Mouse (Mus musculus) stomach, embryonic 14.5 days (tissue): ENCODE measurements around the gene Perm1. TPM values are rescaled to one million over a fixed set of nuclear protein-coding genes. Genes with fewer than 3 reads are reported as not detected.

Experiments used
- ATAC-seq: fragments of 200-750 bp; cut with Nextera tagmentation; 2 replicates; pipeline ENCODE4 v1.8.0; 2017; ENCODE audit warnings: low read depth, moderate TSS enrichment; ENCODE audit not compliant: insufficient number of reproducible peaks, insufficient read depth, low FRiP score
- H3K27ac ChIP-seq: fragments of 300-500 bp; sonication (generic); 2 replicates; pipeline ENCODE4 v1.5.1; 2014; ENCODE audit warnings: mild to moderate bottlenecking, low read length, moderate library complexity, mixed read lengths
- H3K27me3 ChIP-seq: fragments of 300-500 bp; sonication (generic); 2 replicates; pipeline ENCODE4 v1.6.1; 2014; ENCODE audit warnings: low read length, control low read depth, mixed read lengths; ENCODE audit not compliant: control insufficient read depth, insufficient read depth
- H3K36me3 ChIP-seq: fragments of 300-500 bp; sonication (generic); 2 replicates; pipeline ENCODE4 v1.6.1; 2014; ENCODE audit warnings: mild to moderate bottlenecking, control low read depth, low read length, moderate library complexity, mixed read lengths; ENCODE audit not compliant: control insufficient read depth, insufficient read depth
- H3K4me1 ChIP-seq: fragments of 300-500 bp; sonication (generic); 2 replicates; pipeline ENCODE4 v1.6.1; 2014; ENCODE audit warnings: low read length, control low read depth, mixed read lengths; ENCODE audit not compliant: control insufficient read depth, insufficient read depth
- H3K4me2 ChIP-seq: fragments of 300-500 bp; sonication (generic); replicated peaks from 2 replicates; pipeline ENCODE4 v1.6.1; 2014; ENCODE audit warnings: low read depth, low read length, control low read depth
- H3K4me3 ChIP-seq: fragments of 300-500 bp; sonication (generic); 2 replicates; pipeline ENCODE4 v1.5.1; 2014; ENCODE audit warnings: low read depth, low read length, control low read depth
- H3K9ac ChIP-seq: fragments of 300-500 bp; sonication (generic); replicated peaks from 2 replicates; pipeline ENCODE4 v1.6.1; 2014; ENCODE audit warnings: low read depth, mild to moderate bottlenecking, control low read depth, low read length, moderate library complexity, mixed read lengths
- H3K9me3 ChIP-seq: fragments of 300-500 bp; sonication (generic); 2 replicates; pipeline ENCODE4 v1.6.1; 2016; ENCODE audit warnings: low read depth, low read length, control low read depth; ENCODE audit not compliant: control insufficient read depth
- WGBS: fragments of 180-500 bp; shearing (Covaris S2); extraction: QIAGEN DNeasy Blood & Tissue Kit; methylation state at CpG from one replicate; pipeline ENCODE4 v1.1.7; 2014; 5-methylcytosine and 5-hydroxymethylcytosine counted together
- polyA plus RNA-seq: library from polyadenylated mRNA; unstranded; fragments of >200 nt; fragmentation: Nextera tagmentation; extraction: Ambion mirVana; gene quantifications from 2 replicates; pipeline ENCODE4 v1.2.1, GENCODE M21; 2014

Perm1 gene
- polyA plus RNA-seq, 1 experiment from 2014 or later: 1.3 TPM

DNA sequence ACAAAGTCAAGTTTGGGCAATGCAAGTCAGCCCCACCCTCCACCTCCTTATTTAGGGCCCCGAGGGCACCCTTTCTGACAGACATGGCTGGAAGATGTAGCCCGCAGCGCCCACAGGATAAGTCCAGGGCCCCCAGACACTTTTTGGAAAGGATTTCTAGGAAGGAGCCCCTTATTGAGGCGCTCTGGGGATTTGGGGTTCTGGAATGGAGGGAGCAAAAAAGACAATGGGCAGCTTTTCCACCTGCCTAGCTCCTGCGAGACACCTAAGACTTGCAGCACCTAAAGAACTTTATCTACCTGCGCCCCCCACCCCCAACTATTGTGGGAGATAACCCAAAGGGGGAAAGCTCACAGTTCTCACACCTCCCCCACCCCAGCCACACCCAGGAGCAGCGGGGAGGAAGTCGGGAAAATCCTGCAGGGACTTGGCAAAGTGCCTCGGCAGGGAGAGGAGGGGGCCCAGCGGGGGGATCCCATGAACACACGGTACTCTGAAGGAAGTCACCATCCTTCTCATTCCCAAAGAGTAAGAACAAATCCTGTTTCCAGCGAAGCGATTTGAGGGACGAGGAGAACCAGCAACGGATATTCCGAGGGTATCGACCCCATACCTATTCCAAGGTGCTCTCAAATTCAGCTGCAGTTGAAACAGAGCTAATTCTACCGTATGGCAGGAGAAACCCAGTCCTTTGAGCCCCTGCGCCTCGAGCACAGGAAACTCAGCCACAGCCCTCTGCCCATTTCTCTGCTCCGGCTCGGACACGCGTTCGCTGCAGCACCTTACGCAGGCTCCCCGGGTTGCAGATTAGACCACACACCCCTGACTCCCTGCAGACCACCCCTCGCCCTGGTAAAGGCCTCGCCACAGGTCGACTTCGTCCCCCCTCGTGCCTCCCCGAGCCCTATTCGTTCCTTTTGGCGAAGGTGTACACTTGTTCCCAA, 19.5 kb upstream of the Perm1 start:
- 2% methylated on average over 35 of the region's 35 CpGs for WGBS
- H3K36me3 ChIP-seq: peaks cover 20% of the 10 kb centered on the region
- H3K9me3 ChIP-seq: no peaks in the 10 kb centered on the region
- H3K27me3 ChIP-seq: no peaks in the 10 kb centered on the region
- H3K9ac ChIP-seq: peak overlapping the region; percentile 87
- H3K4me1 ChIP-seq: peaks cover 37% of the 10 kb centered on the region
- H3K4me2 ChIP-seq: peak overlapping the region; percentile 92
- peak overlapping the region; percentile 80; the same call in 1 of the 2 replicates for H3K27ac ChIP-seq
- H3K4me3 ChIP-seq: peak overlapping the region; percentile 92
- 0 out of 2 replicates have a peak, but pooled peaks have one; percentile 2 for ATAC-seq

- H3K9me3 ChIP-seq: no peaks in the 10 kb centered on the region
- peaks cover 37% of the 10 kb centered on the region for H3K4me1 ChIP-seq
- no peaks in the 10 kb centered on the region; the same call in 1 of the 2 replicates for H3K27me3 ChIP-seq
- peak within 1 kb of the TSS; percentile 92 for H3K4me2 ChIP-seq
- WGBS: 1% methylated on average over 45 of the region's 88 CpGs
- peak; percentile 83 for ATAC-seq
- peak within 1 kb of the TSS; percentile 91 for H3K27ac ChIP-seq
- H3K36me3 ChIP-seq: peaks cover 14% of the 10 kb centered on the region
- peak within 1 kb of the TSS; percentile 87 for H3K9ac ChIP-seq
- peak within 1 kb of the TSS; percentile 92 for H3K4me3 ChIP-seq
Measured at GRCm38 (mm10) chr4:156197131-156197828, 18.4 kb upstream of the Perm1 start, which contains the start of gene Agrn. Gene Agrn (minus strand): TSS chr4:156197488.

DNA sequence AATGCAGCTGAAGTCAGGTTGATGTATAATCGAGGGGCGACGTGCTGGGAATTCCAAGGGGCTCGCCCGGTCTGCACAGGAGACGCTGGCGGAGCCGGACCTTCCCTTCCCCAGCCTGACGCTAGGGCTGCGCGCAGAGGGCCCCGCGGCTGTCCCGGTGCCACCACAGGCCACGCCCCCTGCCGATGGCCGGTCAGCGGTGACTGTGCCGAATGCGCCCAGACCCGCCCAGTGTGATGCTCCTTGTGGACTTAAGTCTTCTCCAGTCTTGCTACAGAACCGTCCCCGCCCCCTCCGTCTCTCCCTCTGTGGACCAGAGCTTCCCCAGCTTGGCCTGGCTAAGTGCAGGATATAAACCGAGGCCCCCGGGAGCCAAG, 17.9 kb upstream of the Perm1 start:
- Histone ChIP-seq H3K36me3 (peaks cover 14% of the 10 kb centered on the region), H3K27ac (peak overlapping the region; percentile 91), H3K9ac (peak overlapping the region; percentile 38; the same call in 1 of the 2 replicates), H3K4me3 (peak overlapping the region; percentile 92), H3K4me1 (peaks cover 34% of the 10 kb centered on the region), H3K4me2 (peak overlapping the region; percentile 50), H3K9me3 (no peaks in the 10 kb centered on the region), H3K27me3 (no peaks in the 10 kb centered on the region; the same call in 1 of the 2 replicates)
- peak; percentile 89 for ATAC-seq
- 0% methylated on average over 26 of the region's 26 CpGs for WGBS

GRCm38 (mm10) chr4:156200623-156201475, 14.8 kb upstream of the Perm1 start, which contains the start of gene Isg15:
Gene Isg15 (minus strand): TSS chr4:156200818.
- no peak within 1 kb of the TSS for H3K4me2 ChIP-seq

GRCm38 (mm10) chr4:156202462-156202893, 13.2 kb upstream of the Perm1 start:
- WGBS: 35% methylated on average over 12 of the region's 12 CpGs
- H3K4me2 ChIP-seq: peak overlapping the region; percentile 93
- no peaks in the 10 kb centered on the region for H3K9me3 ChIP-seq
- no peak for ATAC-seq
- peak overlapping the region; percentile 58; the same call in 1 of the 2 replicates for H3K9ac ChIP-seq
- no peaks in the 10 kb centered on the region for H3K36me3 ChIP-seq
- H3K27ac ChIP-seq: no peak overlapping the region; the same call in 1 of the 2 replicates
- peaks cover 10% of the 10 kb centered on the region; the same call in 1 of the 2 replicates for H3K4me1 ChIP-seq
- no peaks in the 10 kb centered on the region; the same call in 1 of the 2 replicates for H3K27me3 ChIP-seq
- H3K4me3 ChIP-seq: peak overlapping the region; percentile 54

More at GRCm38 (mm10) chr4:156200623-156201475, 14.8 kb upstream of the Perm1 start, which contains the start of gene Isg15:
- H3K36me3 ChIP-seq: no peaks in the 10 kb centered on the region
- no peak for ATAC-seq
- WGBS: 59% methylated on average over 10 of the region's 10 CpGs
- peaks cover 13% of the 10 kb centered on the region; the same call in 1 of the 2 replicates for H3K4me1 ChIP-seq
- H3K4me3 ChIP-seq: no peak within 1 kb of the TSS
- H3K9me3 ChIP-seq: no peaks in the 10 kb centered on the region
- no peak within 1 kb of the TSS for H3K9ac ChIP-seq
- H3K27me3 ChIP-seq: no peaks in the 10 kb centered on the region; the same call in 1 of the 2 replicates
- no peak within 1 kb of the TSS for H3K27ac ChIP-seq

DNA sequence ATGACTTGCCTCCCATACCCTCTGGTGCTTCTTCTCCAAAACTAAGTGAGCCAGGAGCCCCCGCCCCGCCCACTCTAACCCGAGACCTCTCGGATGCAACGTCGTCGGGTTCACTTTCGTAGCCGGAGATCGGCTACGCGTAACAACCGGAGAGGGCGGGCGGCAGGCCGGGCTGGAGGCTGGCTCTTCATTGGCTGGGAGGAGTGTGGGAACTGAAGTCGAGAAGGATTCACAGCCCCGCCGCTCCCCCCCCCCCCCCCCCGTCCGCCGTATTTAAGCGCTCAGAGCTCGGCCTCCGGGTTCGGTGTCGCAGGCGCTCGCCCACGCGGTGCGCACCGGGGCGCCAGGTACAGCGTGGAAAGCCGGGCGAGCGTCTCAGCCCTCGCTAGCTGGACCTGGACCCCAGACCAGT, 12.7 kb upstream of the Perm1 start, which contains the start of gene AW011738:
Gene AW011738, plus strand, starts transcription at position 304 of the 412 bp plus-strand sequence.
- ATAC-seq: peak; percentile 85
- H3K9me3 ChIP-seq: no peaks in the 10 kb centered on the region
- H3K27ac ChIP-seq: peak within 1 kb of the TSS; percentile 44
- no peaks in the 10 kb centered on the region for H3K36me3 ChIP-seq
- H3K27me3 ChIP-seq: no peaks in the 10 kb centered on the region; the same call in 1 of the 2 replicates
- peaks cover 10% of the 10 kb centered on the region; the same call in 1 of the 2 replicates for H3K4me1 ChIP-seq
- peak within 1 kb of the TSS; percentile 93 for H3K4me2 ChIP-seq
- peak within 1 kb of the TSS; percentile 58 for H3K9ac ChIP-seq
- WGBS: 1% methylated on average over 35 of the region's 39 CpGs
- H3K4me3 ChIP-seq: peak within 1 kb of the TSS; percentile 54

DNA sequence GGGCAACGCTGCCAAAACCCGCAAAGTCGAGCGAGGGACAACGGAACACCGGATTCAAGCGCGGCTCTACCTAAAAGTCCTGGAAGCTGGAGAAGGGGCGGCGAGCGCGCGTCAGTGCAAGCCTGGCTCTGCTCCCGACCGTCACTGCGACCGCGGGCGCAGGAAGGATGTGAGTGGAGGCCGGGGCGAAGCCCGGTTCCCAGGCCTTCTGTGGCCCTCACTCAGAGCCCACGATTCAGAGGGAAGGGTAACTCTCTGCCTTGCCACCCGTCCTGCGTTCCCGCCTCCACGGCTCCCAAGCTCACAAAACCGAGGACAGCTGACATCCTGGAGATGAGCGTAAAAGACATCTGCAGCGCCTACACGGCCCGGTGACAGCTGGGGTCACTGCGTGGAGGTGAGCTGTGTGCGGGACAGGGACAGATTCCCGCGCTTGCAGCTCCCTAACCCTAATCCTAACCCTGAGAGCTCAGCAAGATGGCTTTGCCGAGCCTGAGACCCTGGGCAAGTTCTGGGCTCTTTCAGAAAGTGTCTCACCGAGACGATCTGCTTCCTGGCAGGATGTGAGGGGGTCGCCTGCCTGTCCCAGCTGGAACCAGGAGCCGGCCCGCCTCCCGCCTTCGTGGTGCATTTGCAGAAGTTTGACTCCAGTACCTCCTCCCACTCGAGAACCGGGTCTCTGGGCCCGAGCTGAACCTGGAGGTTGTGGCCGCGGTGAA, 12.1 kb upstream of the Perm1 start:
- ATAC-seq: peak; percentile 21; the same call in 1 of the 2 replicates
- Histone ChIP-seq H3K4me2 (peak overlapping the region; percentile 93), H3K4me3 (peak overlapping the region; percentile 54), H3K9me3 (no peaks in the 10 kb centered on the region), H3K27me3 (no peaks in the 10 kb centered on the region; the same call in 1 of the 2 replicates), H3K36me3 (no peaks in the 10 kb centered on the region), H3K4me1 (peaks cover 8% of the 10 kb centered on the region; the same call in 1 of the 2 replicates), H3K27ac (peak overlapping the region; percentile 44), H3K9ac (peak overlapping the region; percentile 58)
- under 1% methylated on average over 49 of the region's 49 CpGs for WGBS
